Mouse (Mus musculus) midbrain, embryonic 11.5 days (tissue): ENCODE data around the gene Olfr95. TPM values are rescaled to one million over a fixed set of nuclear protein-coding genes. Genes with fewer than 3 reads are reported as not detected.

Source experiments
- ATAC-seq: fragments of 200-750 bp; cut with Nextera tagmentation; 2 replicates; pipeline ENCODE4 v1.8.0; 2017; ENCODE audit warnings: moderate TSS enrichment, moderate library complexity; ENCODE audit not compliant: low FRiP score
- DNase-seq: peaks from one replicate; pipeline ENCODE4 v3.0.0; 2015; ENCODE audit warnings: low spot score; ENCODE audit errors: missing footprints
- H3K27ac ChIP-seq: fragments of 300-500 bp; sonication (generic); 2 replicates; pipeline ENCODE4 v1.5.1; 2014; ENCODE audit warnings: low read depth, low read length
- H3K27me3 ChIP-seq: fragments of 300-500 bp; sonication (generic); 2 replicates; pipeline ENCODE4 v1.6.1; 2014; ENCODE audit warnings: mild to moderate bottlenecking, low read length, moderate library complexity, mixed read lengths; ENCODE audit not compliant: control insufficient read depth, insufficient read depth
- H3K36me3 ChIP-seq: fragments of 300-500 bp; sonication (generic); 2 replicates; pipeline ENCODE4 v1.6.1; 2014; ENCODE audit warnings: mild to moderate bottlenecking, low read length, moderate library complexity, mixed read lengths; ENCODE audit not compliant: control insufficient read depth, insufficient read depth
- H3K4me1 ChIP-seq: fragments of 300-500 bp; sonication (generic); 2 replicates; pipeline ENCODE4 v1.6.1; 2014; ENCODE audit warnings: low read length; ENCODE audit not compliant: control insufficient read depth, insufficient read depth
- H3K4me2 ChIP-seq: fragments of 300-500 bp; sonication (generic); 2 replicates; pipeline ENCODE4 v1.6.1; 2014; ENCODE audit warnings: mild to moderate bottlenecking, moderate library complexity
- H3K4me3 ChIP-seq: fragments of 300-500 bp; sonication (generic); 2 replicates; pipeline ENCODE4 v1.5.1; 2014; ENCODE audit warnings: low read depth, low read length
- H3K9ac ChIP-seq: fragments of 300-500 bp; sonication (generic); 2 replicates; pipeline ENCODE4 v1.6.1; 2014; ENCODE audit warnings: low read length
- H3K9me3 ChIP-seq: fragments of 300-500 bp; sonication (generic); 2 replicates; pipeline ENCODE4 v1.6.1; 2016; ENCODE audit warnings: low read length; ENCODE audit not compliant: control insufficient read depth
- WGBS: fragments of 180-500 bp; shearing (Covaris S2); extraction: QIAGEN DNeasy Blood & Tissue Kit; methylation state at CpG from one replicate; pipeline ENCODE4 v1.1.7; 2014; 5-methylcytosine and 5-hydroxymethylcytosine counted together
- polyA plus RNA-seq: library from polyadenylated mRNA; unstranded; fragments of >200 nt; fragmentation: Nextera tagmentation; extraction: Ambion mirVana; gene quantifications from 2 replicates; pipeline ENCODE4 v1.2.1, GENCODE M21; 2014

Gene Olfr95
- polyA plus RNA-seq, 1 experiment from 2014 or later: not detected

DNA sequence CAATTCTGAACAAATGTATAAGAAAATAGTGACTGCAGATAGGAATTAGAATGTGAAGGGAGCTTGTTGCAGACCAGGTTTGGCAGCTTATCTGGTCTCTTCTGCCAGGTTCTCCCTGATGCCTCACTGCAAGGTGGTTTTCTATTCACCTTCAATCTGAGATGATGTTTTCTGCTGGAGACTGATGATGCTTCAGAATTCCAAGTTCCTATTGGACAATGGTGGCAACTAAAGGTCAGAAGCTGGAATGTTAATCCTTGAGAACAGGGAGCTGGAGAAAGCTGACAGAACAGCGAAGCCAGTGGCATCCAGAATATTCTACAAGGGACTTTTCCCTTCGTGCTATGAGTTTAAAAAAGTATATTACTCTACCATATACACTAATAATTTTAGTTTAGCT is 22.2 kb downstream of the Olfr95 start:
- Histone ChIP-seq H3K4me3 (no peak overlapping the region), H3K9ac (no peak overlapping the region), H3K27me3 (no peaks in the 10 kb centered on the region), H3K4me2 (no peak overlapping the region), H3K9me3 (no peaks in the 10 kb centered on the region), H3K36me3 (no peaks in the 10 kb centered on the region), H3K4me1 (no peaks in the 10 kb centered on the region), H3K27ac (no peak overlapping the region)
- DNase-seq (peak; percentile 91), ATAC-seq (peak; percentile 44; the same call in 1 of the 2 replicates)
- WGBS: 24% methylated on average over 2 of the region's 2 CpGs

DNA sequence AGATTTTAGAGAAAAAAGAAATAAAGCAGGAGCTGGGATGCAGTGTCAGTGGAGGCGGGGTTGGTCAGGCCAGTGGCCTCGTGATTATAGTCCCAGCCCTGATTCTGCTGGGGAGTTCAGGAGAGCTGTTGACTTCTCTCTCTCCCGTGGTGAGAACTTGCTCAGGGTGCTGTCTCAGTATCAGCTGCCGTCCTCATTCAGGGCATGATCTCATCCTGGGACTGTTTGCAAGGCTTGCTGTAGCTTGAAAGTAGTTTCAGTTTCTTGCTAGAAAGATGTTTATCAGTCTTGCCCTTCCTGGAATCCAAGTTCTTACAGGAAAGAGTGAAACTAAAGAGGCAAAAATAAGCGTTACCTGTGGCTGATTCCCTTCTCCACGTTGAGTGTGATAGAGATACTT is 27.4 kb downstream of the Olfr95 start:
- Histone ChIP-seq H3K4me1 (no peaks in the 10 kb centered on the region), H3K4me3 (no peak overlapping the region), H3K27me3 (no peaks in the 10 kb centered on the region), H3K9ac (no peak overlapping the region), H3K9me3 (no peaks in the 10 kb centered on the region), H3K4me2 (no peak overlapping the region), H3K27ac (no peak overlapping the region), H3K36me3 (no peaks in the 10 kb centered on the region)
- ATAC-seq: no peak
- no peak for DNase-seq
- 50% methylated on average over 6 of the region's 6 CpGs for WGBS

DNA sequence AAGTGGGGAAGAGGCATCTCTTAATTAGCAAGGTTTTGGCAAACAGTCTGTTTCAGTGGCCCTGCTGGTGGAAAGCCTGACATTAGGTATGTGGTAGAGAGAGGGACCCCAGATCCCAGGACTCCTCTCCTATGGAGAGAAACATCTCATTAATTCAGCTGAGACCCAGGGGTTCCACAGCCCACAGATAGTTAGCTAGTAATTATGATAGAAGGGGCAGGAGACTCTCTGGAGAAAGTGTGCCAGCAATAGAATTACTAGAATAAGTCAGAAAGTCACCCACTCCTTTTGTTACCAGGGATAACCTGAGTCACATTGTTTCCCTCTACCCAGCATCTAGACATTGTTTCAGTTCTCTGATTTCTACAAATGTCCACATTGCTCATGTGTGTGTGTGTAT is 51.5 kb downstream of the Olfr95 start, which contains the start of gene Olfr93:
Gene Olfr93, minus strand, starts transcription at position 101 of the 400 bp plus-strand sequence.
- Histone ChIP-seq H3K9ac (no peak within 1 kb of the TSS), H3K27me3 (no peaks in the 10 kb centered on the region), H3K4me3 (no peak within 1 kb of the TSS), H3K9me3 (no peaks in the 10 kb centered on the region), H3K27ac (no peak within 1 kb of the TSS), H3K4me1 (no peaks in the 10 kb centered on the region), H3K36me3 (no peaks in the 10 kb centered on the region), H3K4me2 (no peak within 1 kb of the TSS)
- DNase-seq: no peak
- ATAC-seq: no peak

Other genes starting within 250 kb of the Olfr95 start
- gene 2410137M14Rik, start 231.9 kb downstream of the Olfr95 start, polyA plus RNA-seq: 0.39 TPM in 1 of 2 replicates, not detected in the other
- gene H2-M5, start 223.6 kb downstream of the Olfr95 start, polyA plus RNA-seq: 0.41 and 0.67 TPM in 2 replicates
- gene Zfp57, start 212.0 kb downstream of the Olfr95 start, polyA plus RNA-seq: 89.9 and 102 TPM in 2 replicates
- 0.18 and 0.42 TPM in 2 replicates for gene Mog, start 189.7 kb downstream of the Olfr95 start, polyA plus RNA-seq
- 14.3 and 14.5 TPM in 2 replicates for gene Gabbr1, start 167.2 kb downstream of the Olfr95 start, polyA plus RNA-seq
- gene Olfr90, start 124.6 kb downstream of the Olfr95 start, polyA plus RNA-seq: not detected in 2 replicates
- gene Olfr91, start 114.8 kb downstream of the Olfr95 start, polyA plus RNA-seq: not detected in 2 replicates
- gene Olfr92, start 93.0 kb downstream of the Olfr95 start, polyA plus RNA-seq: not detected in 2 replicates
- gene Olfr93, start 51.6 kb downstream of the Olfr95 start, polyA plus RNA-seq: not detected in 2 replicates
- gene Ubd, start 19.2 kb downstream of the Olfr95 start, polyA plus RNA-seq: not detected in 2 replicates
- gene Olfr94, start 12.1 kb downstream of the Olfr95 start, polyA plus RNA-seq: not detected in 2 replicates
- gene Olfr96, start 7.0 kb upstream of the Olfr95 start, polyA plus RNA-seq: not detected in 2 replicates
- gene Olfr97, start 24.2 kb upstream of the Olfr95 start, polyA plus RNA-seq: not detected in 2 replicates
- not detected in 2 replicates for gene Olfr98, start 50.6 kb upstream of the Olfr95 start, polyA plus RNA-seq
- gene H2-M3, start 57.1 kb upstream of the Olfr95 start, polyA plus RNA-seq: 1.4 and 1.8 TPM in 2 replicates
- not detected in 2 replicates for gene Olfr99, start 70.3 kb upstream of the Olfr95 start, polyA plus RNA-seq
- not detected in 2 replicates for gene Olfr101, start 91.2 kb upstream of the Olfr95 start, polyA plus RNA-seq
- not detected in 2 replicates for gene Olfr102, start 103.9 kb upstream of the Olfr95 start, polyA plus RNA-seq
- gene Olfr103, start 126.6 kb upstream of the Olfr95 start, polyA plus RNA-seq: not detected in 2 replicates
- not detected in 2 replicates for gene Olfr104-ps, start 146.5 kb upstream of the Olfr95 start, polyA plus RNA-seq
- gene Olfr105-ps, start 165.9 kb upstream of the Olfr95 start, polyA plus RNA-seq: not detected in 2 replicates
- gene Olfr106-ps, start 177.3 kb upstream of the Olfr95 start, polyA plus RNA-seq: not detected in 2 replicates
- not detected in 2 replicates for gene Olfr107, start 186.1 kb upstream of the Olfr95 start, polyA plus RNA-seq
- not detected in 2 replicates for gene Olfr108, start 232.4 kb upstream of the Olfr95 start, polyA plus RNA-seq
- gene Olfr109, start 245.8 kb upstream of the Olfr95 start, polyA plus RNA-seq: not detected in 2 replicates